Mouse (Mus musculus) heart, embryonic 13.5 days (tissue): Measurements from ENCODE around the gene Fam83d. TPM values are rescaled to one million over a fixed set of nuclear protein-coding genes. Genes with fewer than 3 reads are reported as not detected.

Source experiments
- ATAC-seq: fragments of 200-750 bp; cut with Nextera tagmentation; 2 replicates; pipeline ENCODE4 v1.8.0; 2017; ENCODE audit warnings: moderate TSS enrichment; ENCODE audit not compliant: insufficient number of reproducible peaks, low FRiP score, low TSS enrichment; ENCODE audit errors: extremely low read depth
- H3K27ac ChIP-seq: fragments of 300-500 bp; sonication (generic); replicated peaks from 2 replicates; pipeline ENCODE4 v1.5.1; 2015; ENCODE audit warnings: moderate library complexity, mild to moderate bottlenecking, inconsistent platforms
- H3K27me3 ChIP-seq: fragments of 300-500 bp; sonication (generic); replicated peaks from 2 replicates; pipeline ENCODE4 v1.6.1; 2015; ENCODE audit warnings: mild to moderate bottlenecking, inconsistent platforms
- H3K36me3 ChIP-seq: fragments of 300-500 bp; sonication (generic); 2 replicates; pipeline ENCODE4 v1.6.1; 2015; ENCODE audit warnings: mild to moderate bottlenecking, inconsistent platforms
- H3K4me1 ChIP-seq: fragments of 300-500 bp; sonication (generic); 2 replicates; pipeline ENCODE4 v1.6.1; 2015; ENCODE audit warnings: inconsistent platforms
- H3K4me2 ChIP-seq: fragments of 300-500 bp; sonication (generic); 2 replicates; pipeline ENCODE4 v1.6.1; 2015; ENCODE audit warnings: inconsistent platforms, mild to moderate bottlenecking, moderate library complexity
- H3K4me3 ChIP-seq: fragments of 300-500 bp; sonication (generic); 2 replicates; pipeline ENCODE4 v1.5.1; 2015; ENCODE audit warnings: moderate library complexity, mild to moderate bottlenecking, inconsistent platforms
- H3K9ac ChIP-seq: fragments of 300-500 bp; sonication (generic); 2 replicates; pipeline ENCODE4 v1.6.1; 2015; ENCODE audit warnings: inconsistent platforms, mild to moderate bottlenecking, moderate library complexity
- H3K9me3 ChIP-seq: fragments of 300-500 bp; sonication (generic); 2 replicates; pipeline ENCODE4 v1.6.1; 2016; ENCODE audit warnings: inconsistent platforms
- WGBS: fragments of 180-500 bp; shearing (Covaris S2); methylation state at CpG from one replicate; pipeline ENCODE4 v1.1.7; 2015; ENCODE audit warnings: mixed read lengths; 5-methylcytosine and 5-hydroxymethylcytosine counted together
- microRNA-seq: library from miRNA; unstranded; fragments of <30 nt; microRNA quantifications from one replicate; pipeline ENCODE4, GENCODE M21; 2016
- polyA plus RNA-seq: library from polyadenylated mRNA; unstranded; fragments of >200 nt; fragmentation: Nextera tagmentation; extraction: Ambion mirVana; gene quantifications from 2 replicates; pipeline ENCODE4 v1.2.1, GENCODE M21; 2015

Gene Fam83d
- polyA plus RNA-seq, 1 experiment from 2014 or later, result 56.9 TPM

GRCm38 (mm10) chr2:158816239-158816638, 48.3 kb downstream of the Fam83d start:
- ATAC-seq, result no peak
- 82% methylated on average over 4 of the region's 4 CpGs for WGBS
- H3K36me3 ChIP-seq, result peaks cover 80% of the 10 kb centered on the region
- no peak overlapping the region for H3K4me3 ChIP-seq
- no peak overlapping the region for H3K9ac ChIP-seq
- no peaks in the 10 kb centered on the region for H3K9me3 ChIP-seq
- H3K27me3 ChIP-seq, result no peaks in the 10 kb centered on the region
- no peaks in the 10 kb centered on the region for H3K4me1 ChIP-seq
- no peak overlapping the region for H3K4me2 ChIP-seq
- H3K27ac ChIP-seq, result no peak overlapping the region

GRCm38 (mm10) chr2:158817708-158818107, 49.8 kb downstream of the Fam83d start:
- H3K27me3 ChIP-seq, result no peaks in the 10 kb centered on the region
- WGBS, result 77% methylated on average over 8 of the region's 8 CpGs
- H3K9me3 ChIP-seq, result no peaks in the 10 kb centered on the region
- no peaks in the 10 kb centered on the region for H3K4me1 ChIP-seq
- H3K4me2 ChIP-seq, result no peak overlapping the region
- no peak overlapping the region for H3K9ac ChIP-seq
- H3K27ac ChIP-seq, result no peak overlapping the region
- peaks cover 81% of the 10 kb centered on the region for H3K36me3 ChIP-seq
- no peak for ATAC-seq
- no peak overlapping the region for H3K4me3 ChIP-seq

- peaks cover 90% of the 10 kb centered on the region for H3K36me3 ChIP-seq
- H3K27ac ChIP-seq, result no peak overlapping the region
- no peak for ATAC-seq
- H3K9me3 ChIP-seq, result no peaks in the 10 kb centered on the region
- no peaks in the 10 kb centered on the region for H3K27me3 ChIP-seq
- no peak overlapping the region for H3K4me3 ChIP-seq
- no peak overlapping the region for H3K4me2 ChIP-seq
- no peak overlapping the region for H3K9ac ChIP-seq
- H3K4me1 ChIP-seq, result peaks cover 5% of the 10 kb centered on the region; the same call in 1 of the 2 replicates
- 87% methylated on average over 2 of the region's 2 CpGs for WGBS
Measured at GRCm38 (mm10) chr2:158828124-158828523, 60.2 kb downstream of the Fam83d start.

GRCm38 (mm10) chr2:158829746-158830145, 61.9 kb downstream of the Fam83d start:
- H3K27me3 ChIP-seq, result no peaks in the 10 kb centered on the region
- WGBS, result 79% methylated on average over 6 of the region's 6 CpGs
- H3K9ac ChIP-seq, result no peak overlapping the region
- H3K27ac ChIP-seq, result no peak overlapping the region
- H3K4me1 ChIP-seq, result peaks cover 10% of the 10 kb centered on the region
- H3K4me2 ChIP-seq, result no peak overlapping the region
- no peak overlapping the region for H3K4me3 ChIP-seq
- no peaks in the 10 kb centered on the region for H3K9me3 ChIP-seq
- H3K36me3 ChIP-seq, result peaks cover 94% of the 10 kb centered on the region
- no peak for ATAC-seq

GRCm38 (mm10) chr2:158833221-158833620, 65.3 kb downstream of the Fam83d start:
- Histone ChIP-seq H3K27ac (no peak overlapping the region), H3K4me3 (no peak overlapping the region)
- ATAC-seq, result no peak

GRCm38 (mm10) chr2:158833645-158834044, 65.8 kb downstream of the Fam83d start:
- Histone ChIP-seq H3K9me3 (no peaks in the 10 kb centered on the region), H3K4me1 (peaks cover 10% of the 10 kb centered on the region), H3K36me3 (peaks cover 100% of the 10 kb centered on the region), H3K4me3 (no peak overlapping the region), H3K9ac (no peak overlapping the region), H3K4me2 (no peak overlapping the region), H3K27ac (no peak overlapping the region), H3K27me3 (no peaks in the 10 kb centered on the region)
- WGBS, result 61% methylated on average over 2 of the region's 2 CpGs
- no peak for ATAC-seq

More at GRCm38 (mm10) chr2:158833221-158833620, 65.3 kb downstream of the Fam83d start:
- Histone ChIP-seq H3K9me3 (no peaks in the 10 kb centered on the region), H3K27me3 (no peaks in the 10 kb centered on the region), H3K4me1 (peaks cover 10% of the 10 kb centered on the region), H3K4me2 (no peak overlapping the region), H3K9ac (no peak overlapping the region), H3K36me3 (peaks cover 100% of the 10 kb centered on the region)
- WGBS, result 56% methylated on average over 5 of the region's 5 CpGs

Small RNA genes lying within 50 kb of the gene (microRNA-seq; reads per million reads assigned to microRNA genes)
- not detected for gene Gm26141

Other genes starting within 250 kb of the Fam83d start
- gene Slc32a1, start 157.3 kb upstream of the Fam83d start, polyA plus RNA-seq, result not detected in 2 replicates
- gene Actr5, start 143.2 kb upstream of the Fam83d start, polyA plus RNA-seq, result 7.2 and 7.6 TPM in 2 replicates
- gene Ppp1r16b, start 102.7 kb upstream of the Fam83d start, polyA plus RNA-seq, result 4.5 and 4.9 TPM in 2 replicates
- 10.6 and 11.8 TPM in 2 replicates for gene Dhx35, start 26.7 kb downstream of the Fam83d start, polyA plus RNA-seq